Mouse (Mus musculus) intestine, embryonic 16.5 days (tissue): Measurements from ENCODE around the gene Clec4g. TPM values are rescaled to one million over a fixed set of nuclear protein-coding genes. Genes with fewer than 3 reads are reported as not detected.
"Not testable (repeated sequence)": the region's sequence is repeated elsewhere in the genome, so short reads cannot be mapped to it uniquely, and the experiment has no call there.

Source experiments
- ATAC-seq: fragments of 200-750 bp; cut with Nextera tagmentation; 2 replicates; pipeline ENCODE4 v1.8.0; 2017; ENCODE audit warnings: moderate TSS enrichment, moderate library complexity
- H3K27ac ChIP-seq: fragments of 300-500 bp; sonication (generic); 2 replicates; pipeline ENCODE4 v1.5.1; 2014; ENCODE audit warnings: mild to moderate bottlenecking, low read length
- H3K27me3 ChIP-seq: fragments of 300-500 bp; sonication (generic); replicated peaks from 2 replicates; pipeline ENCODE4 v1.6.1; 2014; ENCODE audit warnings: low read length, control low read depth, mixed read lengths; ENCODE audit not compliant: control insufficient read depth, insufficient read depth
- H3K36me3 ChIP-seq: fragments of 300-500 bp; sonication (generic); 2 replicates; pipeline ENCODE4 v1.6.1; 2014; ENCODE audit warnings: low read length, control low read depth; ENCODE audit not compliant: control insufficient read depth, insufficient read depth
- H3K4me1 ChIP-seq: fragments of 300-500 bp; sonication (generic); 2 replicates; pipeline ENCODE4 v1.6.1; 2014; ENCODE audit warnings: low read length, control low read depth, mixed read lengths; ENCODE audit not compliant: control insufficient read depth, insufficient read depth
- H3K4me2 ChIP-seq: fragments of 300-500 bp; sonication (generic); 2 replicates; pipeline ENCODE4 v1.6.1; 2014; ENCODE audit warnings: low read depth, low read length, control low read depth
- H3K4me3 ChIP-seq: fragments of 300-500 bp; sonication (generic); 2 replicates; pipeline ENCODE4 v1.5.1; 2014; ENCODE audit warnings: mild to moderate bottlenecking, low read length
- H3K9ac ChIP-seq: fragments of 300-500 bp; sonication (generic); 2 replicates; pipeline ENCODE4 v1.6.1; 2014; ENCODE audit warnings: low read depth, low read length
- H3K9me3 ChIP-seq: fragments of 300-500 bp; sonication (generic); 2 replicates; pipeline ENCODE4 v1.6.1; 2016; ENCODE audit warnings: low read length, control low read depth; ENCODE audit not compliant: control insufficient read depth
- WGBS: fragments of 180-500 bp; shearing (Covaris S2); extraction: QIAGEN DNeasy Blood & Tissue Kit; methylation state at CpG from one replicate; pipeline ENCODE4 v1.1.7; 2014; 5-methylcytosine and 5-hydroxymethylcytosine counted together
- polyA plus RNA-seq: library from polyadenylated mRNA; unstranded; fragments of >200 nt; fragmentation: Nextera tagmentation; extraction: Ambion mirVana; gene quantifications from 2 replicates; pipeline ENCODE4 v1.2.1, GENCODE M21; 2015

The Clec4g gene
- 0.37 TPM in 1 of 2 replicates, not detected in the other for polyA plus RNA-seq

GRCm38 (mm10) chr8:3720551-3720950 lies at the start of gene Clec4g:
Gene Clec4g, minus strand, starts transcription at chr8:3720651.
- 67% methylated on average over 5 of the region's 5 CpGs for WGBS
- no peak within 1 kb of the TSS for H3K27ac ChIP-seq

GRCm38 (mm10) chr8:3768641-3769040 lies 48.2 kb upstream of the Clec4g start:
- not testable (repeated sequence) for H3K27me3 ChIP-seq, H3K9ac ChIP-seq, H3K4me3 ChIP-seq, H3K4me2 ChIP-seq, ATAC-seq, H3K4me1 ChIP-seq, H3K36me3 ChIP-seq, H3K27ac ChIP-seq, H3K9me3 ChIP-seq
- WGBS = 79% methylated on average over 5 of the region's 5 CpGs

More at GRCm38 (mm10) chr8:3720551-3720950, at the start of gene Clec4g:
- ATAC-seq = no peak
- Histone ChIP-seq H3K9ac (no peak within 1 kb of the TSS), H3K9me3 (no peaks in the 10 kb centered on the region), H3K4me1 (no peaks in the 10 kb centered on the region), H3K4me3 (no peak within 1 kb of the TSS), H3K36me3 (no peaks in the 10 kb centered on the region), H3K4me2 (no peak within 1 kb of the TSS), H3K27me3 (no peaks in the 10 kb centered on the region)

DNA sequence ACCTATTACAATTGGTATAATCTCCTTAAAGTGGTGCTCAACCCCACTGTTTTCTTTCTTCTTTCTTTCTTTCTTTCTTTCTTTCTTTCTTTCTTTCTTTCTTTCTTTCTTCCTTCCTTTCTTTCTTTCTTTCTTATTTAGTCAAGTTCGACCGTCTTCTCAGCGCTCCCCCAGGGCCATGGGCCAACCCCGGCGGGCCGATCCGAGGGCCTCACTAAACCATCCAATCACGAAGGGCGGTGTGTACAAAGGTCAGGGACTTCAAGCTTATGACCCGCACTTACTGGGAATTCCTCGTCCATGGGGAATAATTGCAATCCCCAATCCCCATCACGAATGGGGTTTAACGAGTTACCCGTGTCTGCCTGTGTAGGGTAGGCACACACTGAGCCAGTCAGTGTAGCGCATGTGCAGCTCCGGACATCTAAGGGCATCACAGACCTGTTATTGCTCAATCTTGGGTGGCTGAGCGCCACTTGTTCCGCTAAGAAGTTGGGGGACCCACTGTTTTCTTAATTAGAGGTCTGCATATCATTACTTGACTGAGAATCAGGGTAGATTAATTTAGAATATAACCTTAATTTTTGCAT lies 33.9 kb upstream of the Clec4g start:
- 60% methylated on average over 18 of the region's 18 CpGs for WGBS

GRCm38 (mm10) chr8:3748761-3749160 lies 28.3 kb upstream of the Clec4g start, which contains the start of gene Cd209a:
Gene Cd209a, minus strand, starts transcription at chr8:3748984.
- no peak for ATAC-seq
- Histone ChIP-seq H3K4me3 (no peak within 1 kb of the TSS), H3K4me2 (no peak within 1 kb of the TSS), H3K27me3 (no peaks in the 10 kb centered on the region), H3K27ac (no peak within 1 kb of the TSS), H3K9me3 (no peaks in the 10 kb centered on the region), H3K9ac (no peak within 1 kb of the TSS), H3K4me1 (no peaks in the 10 kb centered on the region), H3K36me3 (no peaks in the 10 kb centered on the region)
- 85% methylated on average over 4 of the region's 4 CpGs for WGBS

More for the DNA sequence above, 33.9 kb upstream of the Clec4g start:
- Histone ChIP-seq H3K4me3 (no peak overlapping the region), H3K27ac (no peak overlapping the region), H3K36me3 (no peaks in the 10 kb centered on the region), H3K27me3 (no peaks in the 10 kb centered on the region), H3K4me1 (no peaks in the 10 kb centered on the region), H3K9me3 (no peaks in the 10 kb centered on the region), H3K4me2 (no peak overlapping the region), H3K9ac (no peak overlapping the region)
- ATAC-seq = peak; percentile 100

DNA sequence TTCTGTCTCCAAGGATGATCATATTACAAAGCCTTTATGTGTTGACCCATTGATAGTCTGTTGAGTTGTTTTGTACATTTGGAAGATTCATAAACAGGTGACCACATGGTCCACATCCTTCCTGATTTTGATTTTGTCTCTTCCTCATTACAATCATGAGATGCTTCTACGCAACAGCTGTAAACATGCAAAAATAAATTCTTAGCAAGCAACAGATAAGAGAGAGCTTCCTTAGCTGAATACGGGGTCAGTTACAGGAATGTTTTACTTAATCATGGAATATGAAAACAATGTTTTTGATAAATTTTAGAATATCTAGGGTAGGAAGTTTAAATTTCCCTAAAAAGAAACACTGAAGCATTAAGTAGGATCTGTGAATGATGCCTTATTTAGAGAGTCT lies 16.5 kb upstream of the Clec4g start:
- Histone ChIP-seq H3K27ac (no peak overlapping the region), H3K4me3 (no peak overlapping the region), H3K27me3 (no peaks in the 10 kb centered on the region), H3K36me3 (no peaks in the 10 kb centered on the region), H3K4me1 (no peaks in the 10 kb centered on the region), H3K4me2 (no peak overlapping the region), H3K9me3 (no peaks in the 10 kb centered on the region), H3K9ac (no peak overlapping the region)
- WGBS = 82% methylated on average over 2 of the region's 2 CpGs
- no peak for ATAC-seq

DNA sequence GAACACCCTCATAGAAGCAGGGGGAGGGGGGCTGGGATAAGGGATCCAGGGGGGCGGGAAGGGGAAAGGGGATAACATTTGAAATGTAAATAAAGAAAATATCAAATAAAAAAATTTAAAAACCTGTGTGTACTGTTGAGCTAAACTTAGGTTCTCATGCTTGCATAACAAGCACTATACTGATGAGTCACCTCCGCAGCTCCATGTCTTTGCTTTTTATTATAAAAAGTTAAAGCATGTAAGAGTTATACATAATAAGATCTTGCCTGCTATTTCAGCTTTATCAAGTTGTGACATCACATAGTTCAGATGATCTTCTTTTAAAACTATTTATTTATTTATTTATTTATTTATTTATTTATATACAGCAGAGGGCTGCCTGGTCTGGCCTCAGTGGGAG lies 15.1 kb upstream of the Clec4g start:
- Histone ChIP-seq H3K4me2 (no peak overlapping the region), H3K4me1 (no peaks in the 10 kb centered on the region), H3K27ac (no peak overlapping the region), H3K9ac (no peak overlapping the region), H3K4me3 (no peak overlapping the region), H3K9me3 (no peaks in the 10 kb centered on the region), H3K36me3 (no peaks in the 10 kb centered on the region), H3K27me3 (no peaks in the 10 kb centered on the region)
- 83% methylated on average over 2 of the region's 2 CpGs for WGBS
- ATAC-seq = no peak

GRCm38 (mm10) chr8:3734084-3734483 lies 13.6 kb upstream of the Clec4g start:
- no peaks in the 10 kb centered on the region for H3K27me3 ChIP-seq
- H3K36me3 ChIP-seq = no peaks in the 10 kb centered on the region
- no peaks in the 10 kb centered on the region for H3K4me1 ChIP-seq
- no peak for ATAC-seq
- H3K4me2 ChIP-seq = no peak overlapping the region
- H3K27ac ChIP-seq = no peak overlapping the region
- H3K4me3 ChIP-seq = no peak overlapping the region
- H3K9ac ChIP-seq = no peak overlapping the region
- H3K9me3 ChIP-seq = no peaks in the 10 kb centered on the region
- 53% methylated on average over 1 of the region's 1 CpGs for WGBS

GRCm38 (mm10) chr8:3721041-3721440 lies 590 bp upstream of the Clec4g start:
- Histone ChIP-seq H3K4me3 (no peak overlapping the region), H3K27ac (no peak overlapping the region), H3K9me3 (no peaks in the 10 kb centered on the region), H3K4me2 (no peak overlapping the region), H3K27me3 (no peaks in the 10 kb centered on the region), H3K36me3 (no peaks in the 10 kb centered on the region), H3K4me1 (no peaks in the 10 kb centered on the region), H3K9ac (no peak overlapping the region)
- ATAC-seq = no peak
- 33% methylated on average over 1 of the region's 1 CpGs for WGBS

GRCm38 (mm10) chr8:3718559-3718958 lies 1.9 kb downstream of the Clec4g start:
- no peaks in the 10 kb centered on the region for H3K36me3 ChIP-seq
- H3K9me3 ChIP-seq = no peaks in the 10 kb centered on the region
- no peak overlapping the region for H3K9ac ChIP-seq
- H3K4me3 ChIP-seq = no peak overlapping the region
- H3K27me3 ChIP-seq = no peaks in the 10 kb centered on the region
- H3K4me2 ChIP-seq = no peak overlapping the region
- WGBS = 16% methylated on average over 14 of the region's 14 CpGs
- no peaks in the 10 kb centered on the region for H3K4me1 ChIP-seq
- peak; percentile 69; the same call in 1 of the 2 replicates for ATAC-seq
- no peak overlapping the region for H3K27ac ChIP-seq
